Mouse (Mus musculus) cerebellum, adult 9-10 months (tissue): ENCODE data around the gene Hoxc8.

Experiments
- DNase-seq: peaks from one replicate; pipeline ENCODE4 v3.0.0; 2022

The Hoxc8 gene

GRCm38 (mm10) chr15:102965003-102965891 lies 25.2 kb upstream of the Hoxc8 start:
- no peak for DNase-seq

- DNase-seq = no peak
Measured at GRCm38 (mm10) chr15:102965892-102966775, 24.3 kb upstream of the Hoxc8 start.

GRCm38 (mm10) chr15:102966776-102967311 lies 23.6 kb upstream of the Hoxc8 start, which contains the start of gene Hoxc10:
Hoxc10 (plus strand) TSS chr15:102966796.
- no peak for DNase-seq

- DNase-seq = no peak
Measured at GRCm38 (mm10) chr15:102967312-102967510, 23.2 kb upstream of the Hoxc8 start, which contains the start of gene Hoxc5. Hoxc5 (plus strand) TSS chr15:102967443.

- no peak for DNase-seq
Measured at GRCm38 (mm10) chr15:102967511-102968397, 22.7 kb upstream of the Hoxc8 start.

- no peak for DNase-seq
Measured at GRCm38 (mm10) chr15:102969296-102969695, 21.1 kb upstream of the Hoxc8 start.

- no peak for DNase-seq
Measured at GRCm38 (mm10) chr15:102970740-102971139, 19.7 kb upstream of the Hoxc8 start.

GRCm38 (mm10) chr15:102972254-102972653 lies 18.2 kb upstream of the Hoxc8 start:
- no peak for DNase-seq

GRCm38 (mm10) chr15:102972753-102973152 lies 17.7 kb upstream of the Hoxc8 start:
- no peak for DNase-seq

- DNase-seq = no peak
Measured at GRCm38 (mm10) chr15:102975034-102975433, 15.4 kb upstream of the Hoxc8 start.

GRCm38 (mm10) chr15:102975688-102976111 lies 14.7 kb upstream of the Hoxc8 start:
- no peak for DNase-seq

GRCm38 (mm10) chr15:102976171-102976570 lies 14.2 kb upstream of the Hoxc8 start, which contains the start of gene Hoxc9:
Hoxc9 (plus strand) TSS chr15:102976439.
- DNase-seq = no peak

- DNase-seq = no peak
Measured at GRCm38 (mm10) chr15:102976631-102977422, 13.6 kb upstream of the Hoxc8 start.

- no peak for DNase-seq
Measured at GRCm38 (mm10) chr15:102977423-102977974, 12.9 kb upstream of the Hoxc8 start.

GRCm38 (mm10) chr15:102978615-102979515 lies 11.5 kb upstream of the Hoxc8 start:
- DNase-seq = no peak

- DNase-seq = no peak
Measured at GRCm38 (mm10) chr15:102979936-102980335, 10.5 kb upstream of the Hoxc8 start.

- no peak for DNase-seq
Measured at GRCm38 (mm10) chr15:102980352-102980751, 10.1 kb upstream of the Hoxc8 start.

GRCm38 (mm10) chr15:102980912-102981311 lies 9.5 kb upstream of the Hoxc8 start:
- DNase-seq = no peak

GRCm38 (mm10) chr15:102981379-102982288 lies 8.8 kb upstream of the Hoxc8 start:
- no peak for DNase-seq
